Mouse (Mus musculus): ENCODE measurements around the gene A430033K04Rik. TPM values are rescaled to one million over a fixed set of nuclear protein-coding genes. Genes with fewer than 3 reads are reported as not detected.

A430033K04Rik gene
- polyA plus RNA-seq, 1 experiment from 2014 or later, result 7.1 TPM

DNA sequence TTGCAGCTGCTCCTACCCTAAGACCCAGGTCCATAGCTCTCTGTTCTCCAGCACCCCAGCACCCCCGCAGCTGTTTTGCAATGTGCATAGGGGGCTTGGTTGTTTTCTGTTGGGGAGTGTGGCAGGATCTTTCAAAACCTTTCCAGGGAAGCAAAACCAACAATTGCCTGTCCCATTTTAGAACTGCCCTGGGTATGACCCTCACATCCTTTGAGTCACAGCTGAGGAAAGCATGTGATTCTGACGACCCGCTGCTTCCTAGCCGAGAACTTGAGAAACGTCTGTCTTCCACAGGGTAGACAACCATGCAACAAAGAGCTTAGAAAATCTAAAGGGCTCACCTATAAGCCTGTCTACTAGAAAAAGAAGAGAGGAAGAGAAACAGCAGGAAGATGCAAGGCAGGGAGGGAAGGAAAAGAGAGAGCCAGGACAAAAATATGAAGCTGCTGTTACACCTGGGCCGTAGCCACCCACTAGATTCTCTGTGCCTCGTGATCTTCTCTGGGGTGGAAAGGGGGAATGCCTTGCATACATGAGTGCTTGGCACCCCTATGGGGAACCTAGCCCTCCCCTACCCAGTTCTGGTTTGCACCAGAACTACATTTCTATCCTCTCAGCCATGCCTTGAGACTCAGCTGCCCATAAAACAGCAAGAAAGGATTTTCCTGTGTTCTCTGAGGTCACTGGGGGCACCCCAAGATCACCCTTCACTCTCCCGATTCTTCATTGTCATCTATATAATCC is 60.5 kb downstream of the A430033K04Rik start:
- ATAC-seq (ENCODE audit: insufficient number of reproducible peaks, insufficient read depth, low FRiP score, low read depth), result no peak
- Histone ChIP-seq H3K27me3 (ENCODE audit: control insufficient read depth, insufficient read depth, low read length) (no peaks in the 10 kb centered on the region), H3K4me2 (ENCODE audit: low read length) (0 out of 2 replicates have a peak overlapping the region, but pooled peaks have one; percentile 4), H3K4me1 (ENCODE audit: control insufficient read depth in 2 of 2, insufficient read depth in 2 of 2, low read length in 2 of 2) (peaks cover 3 to 5% of the 10 kb centered on the region in 2 experiments; a peak in 2 of 4 replicates), H3K9ac (ENCODE audit: low read length) (no peak overlapping the region), H3K4me3 (ENCODE audit: control insufficient read depth in 1 of 2, insufficient read depth in 1 of 2, low read depth in 1 of 2, low read length in 2 of 2) (no peak overlapping the region), H3K27ac (replicated peaks in 1 of 2; ENCODE audit: control insufficient read depth in 1 of 2, insufficient read depth in 1 of 2, low read depth in 2 of 2, low read length in 2 of 2) (no peak overlapping the region), H3K9me3 (ENCODE audit: control insufficient read depth, low read length) (no peaks in the 10 kb centered on the region), H3K36me3 (ENCODE audit: control insufficient read depth, insufficient read depth, low read length) (no peaks in the 10 kb centered on the region)
- 31% methylated on average over 8 of the region's 8 CpGs for WGBS

DNA sequence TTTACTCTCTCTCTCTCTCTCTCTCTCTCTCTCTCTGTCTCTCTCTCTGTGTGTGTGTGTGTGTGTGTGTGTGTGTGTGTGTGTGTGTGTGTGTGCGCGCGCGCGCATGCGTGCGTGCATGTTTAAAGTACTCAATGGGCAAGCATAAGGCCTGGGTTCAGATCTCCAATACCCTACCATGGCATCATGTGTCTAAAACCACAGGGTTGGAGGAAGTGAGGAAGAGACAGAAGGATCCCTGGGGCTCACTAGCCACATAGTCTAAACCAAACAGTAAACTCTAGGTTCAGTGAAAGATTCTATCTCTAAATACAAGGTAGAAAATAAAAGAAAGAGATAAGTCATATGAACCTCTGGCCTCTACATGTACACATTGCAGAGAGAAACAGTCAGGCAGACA is 61.2 kb downstream of the A430033K04Rik start:
- Histone ChIP-seq H3K4me3 (ENCODE audit: control insufficient read depth in 1 of 2, insufficient read depth in 1 of 2, low read depth in 1 of 2, low read length in 2 of 2) (no peak overlapping the region), H3K4me1 (ENCODE audit: control insufficient read depth in 2 of 2, insufficient read depth in 2 of 2, low read length in 2 of 2) (peaks cover 3 to 5% of the 10 kb centered on the region in 2 experiments; a peak in 2 of 4 replicates), H3K4me2 (ENCODE audit: low read length) (no peak overlapping the region), H3K27me3 (ENCODE audit: control insufficient read depth, insufficient read depth, low read length) (no peaks in the 10 kb centered on the region), H3K27ac (replicated peaks in 1 of 2; ENCODE audit: control insufficient read depth in 1 of 2, insufficient read depth in 1 of 2, low read depth in 2 of 2, low read length in 2 of 2) (no peak overlapping the region), H3K36me3 (ENCODE audit: control insufficient read depth, insufficient read depth, low read length) (no peaks in the 10 kb centered on the region), H3K9me3 (ENCODE audit: control insufficient read depth, low read length) (no peaks in the 10 kb centered on the region), H3K9ac (ENCODE audit: low read length) (no peak overlapping the region)
- ATAC-seq (ENCODE audit: insufficient number of reproducible peaks, insufficient read depth, low FRiP score, low read depth), result no peak
- WGBS, result over 99% methylated on average over 7 of the region's 7 CpGs

- H3K36me3 ChIP-seq (ENCODE audit: control insufficient read depth, insufficient read depth, low read length), result no peaks in the 10 kb centered on the region
- no peaks in the 10 kb centered on the region for H3K9me3 ChIP-seq (ENCODE audit: control insufficient read depth, low read length)
- no peak overlapping the region for H3K4me2 ChIP-seq (ENCODE audit: low read length)
- no peak overlapping the region for H3K27ac ChIP-seq (replicated peaks in 1 of 2; ENCODE audit: control insufficient read depth in 1 of 2, insufficient read depth in 1 of 2, low read depth in 2 of 2, low read length in 2 of 2)
- 70% methylated on average over 5 of the region's 5 CpGs for WGBS
- no peaks in the 10 kb centered on the region for H3K27me3 ChIP-seq (ENCODE audit: control insufficient read depth, insufficient read depth, low read length)
- peaks cover 3 to 11% of the 10 kb centered on the region in 2 experiments; a peak in 3 of 4 replicates for H3K4me1 ChIP-seq (ENCODE audit: control insufficient read depth in 2 of 2, insufficient read depth in 2 of 2, low read length in 2 of 2)
- no peak overlapping the region for H3K4me3 ChIP-seq (ENCODE audit: control insufficient read depth in 1 of 2, insufficient read depth in 1 of 2, low read depth in 1 of 2, low read length in 2 of 2)
- H3K9ac ChIP-seq (ENCODE audit: low read length), result no peak overlapping the region
- ATAC-seq (ENCODE audit: insufficient number of reproducible peaks, insufficient read depth, low FRiP score, low read depth), result no peak
These were observed 64.8 kb downstream of the A430033K04Rik start for GRCm38 (mm10) chr5:138687453-138687852.

DNA sequence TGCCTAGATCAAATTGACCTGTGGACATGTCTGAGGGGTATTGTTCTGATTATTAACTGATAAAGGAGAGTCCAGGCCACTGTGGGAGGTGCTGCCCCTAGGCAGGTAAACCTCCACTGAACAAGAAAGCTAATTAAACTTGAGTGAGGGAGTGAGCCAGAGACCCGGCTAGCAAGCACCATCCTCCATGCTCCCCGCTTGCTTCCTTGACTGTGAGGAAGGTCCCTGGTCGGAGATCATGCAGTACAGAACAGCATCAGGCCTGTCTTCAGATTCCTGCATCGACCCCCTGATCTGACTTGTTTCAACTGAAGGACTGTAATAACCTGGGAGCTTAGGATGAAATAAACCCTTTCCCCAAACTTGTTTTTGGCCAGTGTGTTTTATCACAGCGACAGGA is 66.6 kb downstream of the A430033K04Rik start:
- H3K27ac ChIP-seq (replicated peaks in 1 of 2; ENCODE audit: control insufficient read depth in 1 of 2, insufficient read depth in 1 of 2, low read depth in 2 of 2, low read length in 2 of 2), result no peak overlapping the region
- H3K4me1 ChIP-seq (ENCODE audit: control insufficient read depth in 2 of 2, insufficient read depth in 2 of 2, low read length in 2 of 2), result peaks cover 0 to 6% of the 10 kb centered on the region in 2 experiments; a peak in 1 of 4 replicates
- ATAC-seq (ENCODE audit: insufficient number of reproducible peaks, insufficient read depth, low FRiP score, low read depth), result no peak
- no peak overlapping the region for H3K4me2 ChIP-seq (ENCODE audit: low read length)
- H3K4me3 ChIP-seq (ENCODE audit: control insufficient read depth in 1 of 2, insufficient read depth in 1 of 2, low read depth in 1 of 2, low read length in 2 of 2), result no peak overlapping the region
- H3K9me3 ChIP-seq (ENCODE audit: control insufficient read depth, low read length), result no peaks in the 10 kb centered on the region
- no peak overlapping the region for H3K9ac ChIP-seq (ENCODE audit: low read length)
- H3K36me3 ChIP-seq (ENCODE audit: control insufficient read depth, insufficient read depth, low read length), result no peaks in the 10 kb centered on the region
- no peaks in the 10 kb centered on the region for H3K27me3 ChIP-seq (ENCODE audit: control insufficient read depth, insufficient read depth, low read length)
- WGBS, result 74% methylated on average over 5 of the region's 5 CpGs

DNA sequence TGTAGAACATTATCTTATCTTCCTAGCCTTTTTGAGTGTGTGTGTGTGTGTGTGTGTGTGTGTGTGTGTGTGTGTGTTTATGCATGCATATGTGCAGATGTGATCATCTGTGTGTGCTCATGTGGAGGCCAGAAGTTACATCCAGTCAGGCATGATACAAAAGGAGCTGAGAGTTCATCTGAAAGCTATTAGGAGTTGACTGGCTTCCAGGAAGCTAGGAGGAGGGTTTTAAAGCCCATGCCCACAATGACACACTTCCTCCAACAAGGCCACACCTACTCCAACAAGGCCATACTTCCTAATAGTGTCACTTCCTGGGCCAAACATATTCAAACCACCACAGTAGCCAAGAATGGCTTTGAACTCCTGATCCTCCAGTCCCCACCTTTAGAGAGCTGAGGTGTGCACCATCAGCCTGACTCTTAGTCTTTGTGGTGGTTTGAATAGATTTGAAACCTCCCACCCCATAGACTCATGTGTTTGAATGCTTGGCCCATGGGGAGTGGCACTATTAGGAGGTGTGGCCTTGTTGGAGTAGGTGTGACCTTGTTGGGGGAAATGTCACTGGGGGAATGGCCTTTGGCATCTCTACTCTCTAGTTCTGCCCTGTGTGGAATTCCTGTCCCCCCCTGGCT is 70.4 kb downstream of the A430033K04Rik start:
- H3K9ac ChIP-seq (ENCODE audit: low read length), result no peak overlapping the region
- no peaks in the 10 kb centered on the region for H3K36me3 ChIP-seq (ENCODE audit: control insufficient read depth, insufficient read depth, low read length)
- H3K27ac ChIP-seq (replicated peaks in 1 of 2; ENCODE audit: control insufficient read depth in 1 of 2, insufficient read depth in 1 of 2, low read depth in 2 of 2, low read length in 2 of 2), result no peak overlapping the region
- no peak for ATAC-seq (ENCODE audit: insufficient number of reproducible peaks, insufficient read depth, low FRiP score, low read depth)
- no peak overlapping the region for H3K4me2 ChIP-seq (ENCODE audit: low read length)
- H3K27me3 ChIP-seq (ENCODE audit: control insufficient read depth, insufficient read depth, low read length), result no peaks in the 10 kb centered on the region
- peaks cover 7 to 10% of the 10 kb centered on the region in 2 experiments; a peak in 3 of 4 replicates for H3K4me1 ChIP-seq (ENCODE audit: control insufficient read depth in 2 of 2, insufficient read depth in 2 of 2, low read length in 2 of 2)
- no peaks in the 10 kb centered on the region for H3K9me3 ChIP-seq (ENCODE audit: control insufficient read depth, low read length)
- no peak overlapping the region for H3K4me3 ChIP-seq (ENCODE audit: control insufficient read depth in 1 of 2, insufficient read depth in 1 of 2, low read depth in 1 of 2, low read length in 2 of 2)

- Histone ChIP-seq H3K27me3 (ENCODE audit: control insufficient read depth, insufficient read depth, low read length) (no peaks in the 10 kb centered on the region), H3K36me3 (ENCODE audit: control insufficient read depth, insufficient read depth, low read length) (no peaks in the 10 kb centered on the region), H3K4me2 (ENCODE audit: low read length) (no peak overlapping the region), H3K9me3 (ENCODE audit: control insufficient read depth, low read length) (no peaks in the 10 kb centered on the region), H3K4me3 (ENCODE audit: control insufficient read depth in 1 of 2, insufficient read depth in 1 of 2, low read depth in 1 of 2, low read length in 2 of 2) (no peak overlapping the region), H3K27ac (replicated peaks in 1 of 2; ENCODE audit: control insufficient read depth in 1 of 2, insufficient read depth in 1 of 2, low read depth in 2 of 2, low read length in 2 of 2) (no peak overlapping the region), H3K9ac (ENCODE audit: low read length) (no peak overlapping the region), H3K4me1 (ENCODE audit: control insufficient read depth in 2 of 2, insufficient read depth in 2 of 2, low read length in 2 of 2) (peaks cover 12% of the 10 kb centered on the region in 2 experiments; a peak in 3 of 4 replicates)
- ATAC-seq (ENCODE audit: insufficient number of reproducible peaks, insufficient read depth, low FRiP score, low read depth), result no peak
- 38% methylated on average over 2 of the region's 2 CpGs for WGBS
These were observed 71.4 kb downstream of the A430033K04Rik start for GRCm38 (mm10) chr5:138694036-138694435.

GRCm38 (mm10) chr5:138694496-138695167 is 72.0 kb downstream of the A430033K04Rik start:
- no peak overlapping the region for H3K27ac ChIP-seq (replicated peaks in 1 of 2; ENCODE audit: control insufficient read depth in 1 of 2, insufficient read depth in 1 of 2, low read depth in 2 of 2, low read length in 2 of 2)
- 42% methylated on average over 4 of the region's 4 CpGs for WGBS
- no peak overlapping the region for H3K4me3 ChIP-seq (ENCODE audit: control insufficient read depth in 1 of 2, insufficient read depth in 1 of 2, low read depth in 1 of 2, low read length in 2 of 2)
- H3K4me2 ChIP-seq (ENCODE audit: low read length), result no peak overlapping the region
- no peak for ATAC-seq (ENCODE audit: insufficient number of reproducible peaks, insufficient read depth, low FRiP score, low read depth)
- H3K36me3 ChIP-seq (ENCODE audit: control insufficient read depth, insufficient read depth, low read length), result no peaks in the 10 kb centered on the region
- no peaks in the 10 kb centered on the region for H3K9me3 ChIP-seq (ENCODE audit: control insufficient read depth, low read length)
- peaks cover 9 to 12% of the 10 kb centered on the region in 2 experiments; a peak in 3 of 4 replicates for H3K4me1 ChIP-seq (ENCODE audit: control insufficient read depth in 2 of 2, insufficient read depth in 2 of 2, low read length in 2 of 2)
- no peaks in the 10 kb centered on the region for H3K27me3 ChIP-seq (ENCODE audit: control insufficient read depth, insufficient read depth, low read length)
- no peak overlapping the region for H3K9ac ChIP-seq (ENCODE audit: low read length)
